Mouse (Mus musculus) lung, postnatal 10 days (tissue): ENCODE data around the gene Cactin.

Source experiments
- DNase-seq: peaks from one replicate; pipeline ENCODE4 v3.0.0; 2021

Gene Cactin

DNA sequence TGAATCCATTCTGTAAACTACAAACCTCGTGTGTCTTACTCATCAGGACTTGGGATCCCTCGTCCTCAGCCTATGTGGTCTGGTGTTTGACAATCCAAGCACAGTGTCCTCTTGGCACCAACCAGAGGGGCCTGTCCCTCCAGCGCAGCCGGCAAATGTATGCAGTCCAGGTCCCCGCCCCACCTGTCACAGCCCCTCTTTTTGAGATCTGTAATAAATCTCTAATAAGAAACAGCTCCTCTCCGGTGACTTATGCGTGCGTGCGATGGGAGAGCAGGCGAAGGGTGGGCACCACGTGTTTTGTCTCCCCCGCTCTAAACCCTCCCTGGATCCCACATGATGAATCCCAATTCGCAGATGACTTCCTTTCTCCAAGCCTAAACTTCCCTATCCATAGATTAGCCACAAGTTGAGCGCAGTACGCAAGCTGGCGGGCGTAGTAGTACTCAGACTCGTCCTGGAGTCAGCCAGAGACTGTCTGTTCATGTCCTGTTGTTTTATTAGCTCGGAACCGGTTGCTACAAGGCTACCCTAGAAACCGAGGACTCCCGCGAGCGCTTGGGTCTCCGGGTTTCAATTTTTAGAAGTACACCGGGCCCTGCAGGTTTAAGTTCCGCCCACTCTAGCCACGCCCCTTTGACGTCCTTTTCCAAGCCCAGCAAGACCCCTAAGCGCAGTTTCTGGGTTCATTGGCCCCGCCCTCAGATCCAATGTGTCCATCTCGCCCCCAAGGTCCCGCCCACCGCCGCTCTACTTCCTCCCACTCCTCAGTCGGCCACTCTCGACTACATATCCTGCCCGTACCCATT, 958 bp upstream of the Cactin start:
- DNase-seq = no peak

DNA sequence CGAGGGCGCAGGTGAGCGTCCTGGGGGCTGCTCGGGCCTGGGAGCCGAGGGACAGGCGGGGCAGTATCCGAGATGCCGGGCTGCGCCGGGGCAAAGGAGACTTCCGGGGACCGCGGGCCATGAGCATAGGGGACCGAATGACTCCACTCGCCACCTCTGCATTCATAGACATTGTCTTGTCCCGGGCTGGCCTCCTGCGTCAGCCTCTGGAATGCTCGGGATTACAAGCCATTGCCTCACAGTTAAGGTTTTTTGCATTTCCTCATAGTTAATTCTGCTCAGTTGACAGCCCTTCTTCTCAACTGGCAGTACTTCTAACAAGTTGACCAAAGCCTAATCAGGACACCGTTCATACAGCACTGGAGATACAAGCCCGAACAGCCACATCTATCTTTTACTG, 533 bp downstream of the Cactin start:
- DNase-seq = no peak

DNA sequence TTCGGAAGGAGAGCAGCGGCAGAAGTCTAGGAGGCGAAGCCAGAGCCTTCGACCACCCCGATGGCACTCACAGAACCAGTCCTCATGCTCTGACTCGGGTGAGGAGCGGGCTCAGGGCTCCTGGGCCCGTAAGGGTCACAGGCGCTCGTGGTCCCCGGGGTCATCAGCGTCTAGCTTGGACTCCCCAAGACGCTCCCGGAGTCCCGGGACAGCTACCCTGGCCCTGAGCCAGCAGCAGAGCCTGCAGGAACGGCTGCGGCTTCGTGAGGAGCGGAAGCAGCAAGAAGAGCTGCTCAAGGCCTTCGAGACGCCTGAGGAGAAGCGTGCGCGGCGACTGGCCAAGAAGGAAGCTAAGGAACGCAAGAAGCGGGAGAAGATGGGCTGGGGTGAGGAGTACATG, 1.5 kb downstream of the Cactin start:
- no peak for DNase-seq

DNA sequence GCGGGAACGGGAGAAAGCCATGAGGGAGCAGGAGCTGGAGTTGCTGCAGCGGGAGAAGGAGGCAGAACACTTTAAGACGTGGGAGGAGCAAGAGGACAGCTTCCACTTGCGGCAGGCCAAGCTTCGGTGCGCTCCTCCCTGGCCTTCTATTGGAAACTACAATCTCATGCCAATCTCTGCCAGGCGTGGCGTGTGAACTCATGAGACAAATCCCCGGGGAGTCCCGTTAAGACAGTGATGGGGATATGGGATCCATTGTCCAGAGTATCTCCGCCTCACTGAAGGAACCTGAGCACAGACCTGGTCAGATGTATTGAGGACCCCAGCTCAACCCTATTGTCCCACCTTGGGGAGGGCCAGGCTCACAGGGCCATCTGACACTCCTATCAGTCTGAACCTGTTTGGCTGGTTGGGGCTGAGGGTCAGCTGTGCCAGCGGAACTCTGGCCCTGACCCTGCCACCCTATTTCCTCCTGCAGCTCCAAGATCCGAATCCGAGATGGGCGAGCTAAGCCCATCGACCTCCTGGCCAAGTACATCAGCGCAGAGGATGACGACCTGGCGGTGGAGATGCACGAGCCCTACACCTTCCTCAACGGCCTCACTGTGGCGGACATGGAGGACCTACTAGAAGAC, 2.4 kb downstream of the Cactin start:
- DNase-seq = no peak

DNA sequence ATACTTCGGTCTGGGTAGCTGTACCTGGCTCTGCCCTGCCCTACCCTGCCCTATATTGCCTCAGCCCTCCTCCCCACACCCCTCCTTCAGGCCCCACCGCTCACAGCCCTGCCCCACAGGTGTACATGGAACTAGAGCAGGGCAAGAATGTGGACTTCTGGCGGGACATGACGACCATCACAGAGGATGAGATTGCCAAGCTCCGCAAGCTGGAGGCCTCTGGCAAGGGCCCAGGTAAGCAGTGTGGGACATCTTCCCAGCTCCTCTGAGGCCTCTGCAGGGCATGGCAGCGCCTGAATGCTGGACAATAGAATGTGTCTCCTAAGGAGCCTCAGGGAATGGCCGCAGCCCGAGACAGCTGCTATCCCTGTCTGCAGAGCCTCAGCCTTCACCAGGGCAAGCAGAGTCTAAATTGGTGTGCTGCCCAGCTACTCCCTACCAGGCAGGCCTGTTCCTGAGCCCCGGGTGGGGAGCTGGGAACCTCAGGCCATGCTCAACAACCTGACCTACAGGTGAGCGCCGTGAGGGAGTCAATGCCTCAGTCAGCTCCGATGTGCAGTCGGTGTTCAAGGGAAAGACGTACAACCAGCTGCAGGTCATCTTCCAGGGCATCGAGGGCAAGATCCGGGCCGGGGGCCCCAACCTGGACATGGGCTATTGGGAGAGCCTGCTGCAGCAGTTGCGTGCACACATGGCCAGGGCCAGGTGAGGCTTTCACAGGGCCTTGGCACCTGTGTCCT, 3.1 kb downstream of the Cactin start:
- DNase-seq = no peak

DNA sequence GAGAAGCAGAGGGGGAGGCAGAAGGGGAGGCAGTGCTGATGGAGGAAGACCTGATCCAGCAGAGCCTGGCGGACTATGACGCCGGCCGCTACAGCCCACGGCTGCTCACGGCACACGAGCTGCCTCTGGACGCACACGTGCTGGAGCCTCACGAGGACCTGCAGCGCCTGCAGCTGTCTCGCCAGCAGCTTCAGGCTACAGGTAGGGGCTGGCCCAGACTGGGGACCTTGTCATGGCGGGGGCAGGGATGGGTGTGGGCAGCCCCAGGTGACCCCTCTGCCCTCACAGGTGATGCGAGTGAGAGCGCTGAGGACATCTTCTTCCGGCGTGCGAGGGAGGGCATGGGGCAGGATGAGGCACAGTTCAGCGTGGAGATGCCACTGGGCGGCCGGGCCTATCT, 4.3 kb downstream of the Cactin start:
- DNase-seq = no peak

DNA sequence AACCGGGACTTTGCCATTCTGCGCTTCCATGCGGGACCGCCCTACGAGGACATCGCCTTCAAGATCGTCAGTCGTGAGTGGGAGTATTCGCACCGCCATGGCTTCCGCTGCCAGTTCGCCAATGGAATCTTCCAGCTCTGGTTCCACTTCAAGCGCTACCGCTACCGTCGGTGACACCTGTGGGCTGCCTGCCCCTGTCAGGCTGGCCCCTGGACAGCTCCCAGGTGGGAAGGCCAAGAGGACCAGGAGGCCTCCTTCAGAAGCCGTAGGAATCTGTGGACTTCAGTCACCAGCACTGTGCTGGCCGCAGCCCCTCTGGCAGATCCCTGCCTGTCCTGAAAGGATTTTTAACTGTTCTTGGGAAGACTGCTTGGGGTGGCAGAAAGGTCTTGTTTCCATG, 4.9 kb downstream of the Cactin start:
- no peak for DNase-seq

DNA sequence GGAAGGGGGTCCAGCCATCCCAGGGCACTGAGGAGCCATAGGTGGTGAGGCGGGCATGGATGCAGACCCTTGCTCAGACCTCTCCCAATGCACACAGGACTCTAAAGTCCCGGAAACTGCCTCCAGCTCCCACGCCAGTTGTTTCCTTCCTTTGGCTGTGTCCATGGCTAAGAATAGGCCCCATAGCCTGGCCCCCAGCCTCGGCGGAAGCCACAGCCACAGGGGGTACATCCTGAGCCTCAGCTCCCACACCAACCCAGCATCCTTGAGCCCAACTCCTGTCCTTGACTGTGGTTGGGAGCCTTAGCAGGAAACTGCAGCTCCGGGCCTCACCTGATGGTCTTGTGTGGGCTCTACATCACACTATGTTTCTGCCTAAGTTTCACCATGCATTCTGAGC, 6.0 kb downstream of the Cactin start:
- peak; percentile 76 for DNase-seq

DNA sequence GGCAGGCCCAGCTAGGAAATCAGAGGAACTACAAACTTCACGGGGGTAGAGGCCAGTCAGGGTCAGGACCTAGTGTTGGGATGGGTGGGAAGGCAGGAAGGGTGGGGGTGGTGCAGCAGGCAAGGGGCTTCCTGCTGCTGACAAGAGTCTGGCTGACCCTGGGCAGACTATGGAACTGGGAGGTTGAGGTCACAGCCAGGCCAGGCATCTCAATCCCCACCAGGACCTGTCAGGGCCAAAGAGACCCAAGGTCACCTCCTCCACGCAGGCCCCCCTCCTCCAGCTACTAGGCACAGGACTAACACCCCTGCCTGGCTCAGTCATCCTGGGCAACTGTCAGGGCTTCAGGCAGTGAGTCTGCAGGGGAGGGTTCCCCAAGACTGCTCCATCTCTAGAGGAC, 7.1 kb downstream of the Cactin start:
- DNase-seq = peak; percentile 57

DNA sequence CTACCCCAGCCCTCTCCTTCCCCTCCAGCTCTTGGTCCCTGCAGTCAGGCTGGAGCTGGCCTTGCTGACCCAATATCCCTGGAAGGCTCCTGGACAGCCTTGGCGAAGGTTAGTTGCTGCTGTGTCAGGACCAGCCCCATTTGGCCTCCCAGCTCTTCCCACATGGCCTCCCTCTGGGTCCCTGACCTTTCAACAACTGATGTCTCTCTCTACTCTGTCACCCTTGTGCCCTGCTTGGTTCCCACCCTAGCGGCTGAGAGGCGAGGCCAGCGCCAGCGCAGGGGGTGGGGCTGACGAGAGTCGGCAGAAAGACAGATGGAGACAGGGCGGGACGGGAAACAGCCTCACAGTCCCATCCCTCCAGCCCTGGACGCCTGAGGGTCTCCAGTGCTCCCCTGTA, 7.5 kb downstream of the Cactin start, which contains the start of gene Tbxa2r:
Gene Tbxa2r, plus strand, starts transcription at position 346 of the 400 bp plus-strand sequence.
- DNase-seq = peak; percentile 91

DNA sequence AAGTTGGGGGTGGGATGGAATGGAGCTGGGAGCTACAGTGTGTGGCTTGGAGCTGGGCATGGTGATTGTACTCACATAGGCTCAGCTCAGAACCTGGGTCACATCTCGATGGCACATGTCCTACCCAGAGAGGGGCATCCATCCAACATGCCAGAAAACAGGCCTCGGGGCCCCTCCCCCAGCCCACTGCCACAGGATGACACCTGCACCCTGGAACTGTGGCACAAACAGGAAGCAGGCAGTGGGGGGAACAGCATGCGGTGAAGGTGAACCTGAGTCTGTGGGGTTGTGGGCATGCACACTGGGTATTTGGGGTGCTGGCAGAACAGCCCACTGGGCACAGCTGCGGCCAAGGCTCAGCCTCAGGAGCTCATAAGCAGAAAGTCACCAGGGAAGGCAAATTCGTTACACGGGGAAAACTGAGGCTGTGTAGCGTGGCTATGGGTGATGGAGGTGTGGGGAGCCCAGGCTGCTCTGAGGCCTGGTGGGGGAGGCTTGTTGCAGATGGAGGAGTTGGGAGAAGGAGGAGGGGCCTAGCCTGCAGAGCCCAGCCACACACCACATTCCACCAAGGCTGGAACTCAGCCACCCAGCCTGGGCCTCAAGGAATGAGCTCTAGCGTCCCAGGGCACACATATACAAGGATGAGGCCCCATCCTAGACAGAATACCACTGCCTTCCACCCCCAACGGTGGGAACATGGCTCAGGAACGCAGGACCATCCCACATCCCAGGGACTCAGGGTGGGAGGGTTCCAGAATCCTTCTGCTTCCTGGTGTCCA, 8.5 kb downstream of the Cactin start:
- peak; percentile 83 for DNase-seq

DNA sequence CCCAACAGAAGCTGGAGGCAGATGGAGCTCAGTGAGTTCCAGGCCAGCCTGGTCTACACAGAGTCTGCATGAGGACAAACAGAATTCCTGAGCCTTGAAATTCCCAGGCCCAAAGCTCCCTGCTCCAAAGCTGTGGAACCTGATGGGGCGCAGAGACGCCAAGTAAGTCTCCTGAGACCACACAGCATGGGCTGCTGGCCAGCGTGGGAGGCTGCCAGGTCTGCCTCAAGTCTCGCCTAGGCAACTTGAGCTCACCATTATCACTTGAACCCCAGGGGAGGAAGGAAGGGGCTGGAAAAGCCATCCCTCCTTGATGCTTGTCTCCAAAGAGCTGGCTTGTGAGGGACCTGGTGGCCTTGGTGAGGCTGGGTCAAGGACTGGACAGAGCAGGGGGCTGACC, 9.1 kb downstream of the Cactin start:
- peak; percentile 54 for DNase-seq

DNA sequence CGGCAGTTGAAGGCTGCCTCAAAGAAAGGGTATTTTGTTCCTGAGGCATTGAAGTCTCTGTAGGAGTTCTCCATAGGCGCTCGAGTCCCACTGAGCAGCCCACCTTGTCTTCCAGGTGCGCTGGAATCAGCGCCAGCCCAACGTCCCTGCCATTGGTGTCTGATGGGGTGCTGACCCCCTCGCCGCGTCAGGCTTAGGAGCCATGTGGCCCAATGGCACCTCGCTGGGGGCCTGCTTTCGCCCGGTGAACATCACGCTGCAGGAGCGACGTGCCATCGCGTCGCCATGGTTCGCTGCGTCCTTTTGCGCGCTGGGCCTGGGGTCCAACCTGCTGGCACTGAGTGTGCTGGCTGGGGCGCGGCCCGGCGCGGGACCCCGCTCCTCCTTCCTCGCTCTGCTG, 11.4 kb downstream of the Cactin start:
- DNase-seq = no peak

DNA sequence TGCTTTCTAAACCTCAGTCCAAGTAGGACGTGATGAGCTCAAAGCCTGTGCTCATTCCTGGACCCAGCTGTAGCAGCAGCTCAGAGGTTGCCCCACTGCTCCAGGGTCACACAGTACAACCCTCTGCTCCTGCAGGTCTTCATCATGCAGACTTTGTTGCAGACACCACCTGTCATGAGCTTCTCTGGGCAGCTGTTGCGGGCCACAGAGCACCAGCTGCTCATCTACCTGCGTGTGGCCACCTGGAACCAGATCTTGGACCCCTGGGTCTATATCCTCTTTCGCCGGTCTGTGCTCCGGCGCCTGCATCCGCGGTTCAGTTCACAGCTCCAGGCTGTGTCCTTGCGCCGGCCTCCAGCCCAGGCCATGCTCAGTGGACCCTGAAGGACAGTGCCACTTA, 13.4 kb downstream of the Cactin start:
- DNase-seq = no peak

DNA sequence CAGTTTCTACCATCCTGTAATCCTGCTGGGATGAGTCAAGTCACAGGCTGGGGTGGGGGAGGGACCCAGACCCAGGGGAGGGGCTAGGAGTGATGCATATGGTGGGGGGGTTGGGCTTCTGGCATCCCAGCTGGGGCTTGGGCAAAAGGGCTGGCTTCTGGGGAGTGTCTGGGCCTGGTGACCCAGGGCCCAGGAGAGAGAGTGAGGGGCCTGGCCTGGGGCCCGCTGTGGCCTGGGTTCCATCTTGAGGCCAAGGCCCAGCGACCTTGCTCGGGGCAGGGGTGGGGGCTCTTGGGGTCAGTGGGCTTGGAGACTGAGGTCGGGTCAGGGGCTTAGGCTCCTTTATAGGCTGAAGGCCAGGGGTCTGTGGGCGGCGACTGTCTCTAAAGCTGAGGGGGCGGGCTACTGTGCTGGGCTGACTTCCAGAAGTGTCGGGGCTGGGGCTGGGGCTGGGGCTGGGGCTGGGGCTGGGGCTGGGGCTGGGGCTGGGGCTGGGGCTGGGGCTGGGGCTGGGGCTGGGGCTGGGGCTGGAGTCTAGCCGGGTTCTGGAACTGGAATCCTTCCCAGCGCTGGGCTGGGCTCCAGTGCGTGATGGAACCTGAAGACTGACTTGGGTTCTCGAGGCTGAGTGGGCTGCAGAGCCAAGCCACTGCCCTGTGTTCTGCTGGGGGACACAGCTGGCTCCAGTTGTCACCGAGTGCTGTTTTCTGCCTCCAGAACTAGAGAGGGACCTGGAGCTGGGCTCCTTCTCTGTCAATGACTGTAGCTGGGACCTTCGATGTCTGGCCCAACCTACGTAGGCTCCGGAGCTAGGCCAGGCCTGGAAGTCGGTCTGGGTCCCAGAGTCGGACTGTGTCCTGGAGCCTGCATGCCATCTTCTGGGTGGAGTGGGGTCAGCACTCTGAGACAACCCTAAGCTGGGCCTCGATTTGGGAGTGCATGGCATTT, 14.8 kb downstream of the Cactin start:
- peak; percentile 77 for DNase-seq

DNA sequence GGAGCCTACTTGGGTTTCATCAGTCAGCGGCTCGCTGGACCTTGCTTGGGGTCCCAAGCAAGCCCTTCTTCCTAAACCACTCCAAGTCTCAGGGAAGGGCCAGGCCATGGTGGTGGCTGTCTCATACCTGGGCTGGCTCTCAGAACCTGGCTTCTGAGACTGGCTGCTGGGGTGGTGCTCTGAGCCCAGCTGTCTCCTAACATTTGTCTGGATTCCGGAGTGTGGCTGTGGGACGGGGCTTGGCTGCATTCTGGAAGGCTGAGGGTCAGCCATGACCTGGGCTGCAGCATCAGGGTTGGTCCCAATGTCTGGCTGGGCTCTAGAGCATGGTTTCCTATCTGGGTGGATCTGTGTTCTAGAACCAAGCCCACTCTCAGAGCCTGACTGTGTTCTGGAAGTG, 15.7 kb downstream of the Cactin start:
- DNase-seq = no peak

DNA sequence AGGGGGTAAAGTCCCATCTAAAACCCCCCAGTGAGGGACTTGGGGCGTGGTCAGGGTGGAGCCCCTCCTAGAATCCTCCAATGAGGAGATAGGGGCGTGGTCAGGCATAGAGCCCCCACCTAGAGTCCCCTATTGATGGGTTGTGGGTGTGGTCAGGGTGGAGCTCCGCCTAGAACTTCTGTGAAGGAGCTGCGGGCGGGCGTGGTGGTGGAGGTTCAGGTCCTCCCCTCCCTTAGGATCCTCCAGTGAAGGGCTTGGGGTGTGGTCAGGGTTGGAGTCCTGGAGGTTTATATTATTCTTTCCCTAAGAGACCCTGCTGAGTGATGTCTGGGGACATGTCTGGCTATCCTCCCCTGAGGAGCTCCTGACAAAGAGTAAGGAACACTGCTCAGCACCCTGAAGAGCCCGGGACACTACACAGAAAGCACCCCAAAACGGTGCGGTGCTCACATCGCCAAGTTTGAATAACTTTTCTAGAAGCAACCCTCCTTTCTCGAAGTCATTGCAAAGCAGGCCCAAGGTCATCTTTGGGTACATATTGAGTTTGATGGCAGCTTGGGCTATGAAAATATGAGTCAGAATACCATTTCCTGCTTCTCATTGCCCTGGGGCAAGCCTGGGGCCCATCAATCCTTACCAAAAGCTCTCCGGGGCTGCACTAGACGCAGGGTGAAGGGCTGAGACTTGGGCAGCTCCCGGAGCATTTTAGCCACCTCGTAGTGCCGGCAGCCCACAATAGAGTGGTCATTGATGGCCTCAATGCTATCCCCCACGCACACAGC, 19.8 kb downstream of the Cactin start:
- peak; percentile 57 for DNase-seq

DNA sequence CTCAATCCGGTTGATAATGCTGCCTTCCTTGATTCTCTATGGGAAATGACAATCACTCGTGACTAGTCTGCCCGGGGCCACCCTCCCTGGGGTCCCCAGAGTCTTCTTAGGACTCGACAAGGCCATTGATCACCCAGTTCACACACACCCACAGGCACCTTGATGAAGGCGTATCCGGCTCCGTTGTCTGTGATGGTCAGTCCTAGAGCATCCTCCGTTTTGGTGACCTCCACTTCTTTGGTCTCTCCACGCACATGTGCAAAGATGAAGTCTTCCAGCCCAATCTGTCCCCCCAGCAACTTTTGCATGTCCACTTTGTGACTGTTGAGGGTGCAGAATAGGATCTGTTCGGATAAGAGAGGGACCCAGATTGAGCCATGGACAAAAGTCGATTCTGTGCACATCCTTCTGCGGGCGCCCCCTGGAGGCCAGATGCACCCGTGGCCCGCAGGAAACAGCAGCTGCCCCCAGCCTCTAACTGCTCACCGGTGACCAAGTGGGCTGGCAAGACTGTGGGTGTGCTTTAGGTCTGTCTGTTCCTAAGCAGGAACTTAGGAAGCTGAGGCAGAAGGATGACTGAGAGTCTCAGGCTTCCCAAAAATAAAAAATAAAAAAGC, 20.5 kb downstream of the Cactin start:
- DNase-seq = peak; percentile 87

DNA sequence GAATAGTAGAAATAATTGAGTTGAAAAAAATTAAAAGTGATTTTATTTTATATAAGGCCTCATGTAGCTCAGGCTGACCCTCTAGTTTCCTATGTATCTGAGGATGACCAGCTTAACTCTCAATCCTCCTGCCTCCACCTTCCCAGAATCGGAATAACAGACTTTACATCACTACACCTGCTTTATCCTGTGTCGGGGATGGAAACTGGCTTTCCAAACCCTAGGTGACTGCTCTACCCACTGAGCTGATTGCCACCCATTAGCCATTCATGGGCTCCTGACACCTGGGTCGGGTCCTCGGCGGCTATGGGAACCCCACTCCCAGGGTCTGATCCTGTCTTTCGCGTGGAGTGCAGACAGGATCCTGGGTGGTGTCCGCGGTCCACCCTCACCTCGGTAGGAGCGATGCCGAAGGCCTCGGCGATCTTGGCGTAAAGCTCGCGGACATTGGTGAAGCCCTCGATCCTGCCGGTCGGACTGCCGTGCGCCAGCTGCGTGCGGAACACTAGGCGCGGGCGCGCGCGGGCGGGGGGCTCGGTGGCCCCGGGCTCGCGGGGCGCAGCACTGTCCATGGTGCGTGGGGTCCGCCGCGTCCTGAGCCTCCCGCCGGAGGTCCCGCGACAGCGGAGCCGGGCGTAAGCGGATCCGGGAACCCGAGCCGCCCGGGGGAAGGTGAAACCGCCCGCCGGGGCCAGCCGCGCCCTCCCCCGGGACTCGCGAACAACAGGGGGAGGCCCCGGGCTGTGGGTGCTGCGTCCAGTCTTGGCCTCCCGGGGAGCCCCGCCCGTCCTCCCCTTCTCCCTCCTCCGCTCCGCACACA, 22.0 kb downstream of the Cactin start, which contains the start of gene Gipc3:
Gene Gipc3, minus strand, starts transcription at position 581 of the 820 bp plus-strand sequence.
- DNase-seq = peak; percentile 46
